Mouse (Mus musculus): ENCODE measurements at regions not wholly inside any gene's neighbourhood (a gene's known extent, or its start where the extent isn't known, plus 50 kb on each side); places are given as distances from the start of the nearest gene placed in this dataset.

GRCm38 (mm10) chr4:94385703-94386102 is 170.6 kb upstream of the Gm10306 start:
- no peak for TF ChIP-seq CTCF (IDR thresholded peaks at IDR 0.05; ENCODE audit: low read depth, low read length)
- TF ChIP-seq POLR2A (IDR thresholded peaks at IDR 0.05; ENCODE audit: borderline replicate concordance, low read depth, low read length), result no peak
